Mouse (Mus musculus): Measurements from ENCODE around the gene Olfr346. TPM values are rescaled to one million over a fixed set of nuclear protein-coding genes. Genes with fewer than 3 reads are reported as not detected.

Gene Olfr346
- not detected in 2 replicates for polyA plus RNA-seq (2011; ENCODE audit: insufficient read length, low read depth, missing spikeins)

DNA sequence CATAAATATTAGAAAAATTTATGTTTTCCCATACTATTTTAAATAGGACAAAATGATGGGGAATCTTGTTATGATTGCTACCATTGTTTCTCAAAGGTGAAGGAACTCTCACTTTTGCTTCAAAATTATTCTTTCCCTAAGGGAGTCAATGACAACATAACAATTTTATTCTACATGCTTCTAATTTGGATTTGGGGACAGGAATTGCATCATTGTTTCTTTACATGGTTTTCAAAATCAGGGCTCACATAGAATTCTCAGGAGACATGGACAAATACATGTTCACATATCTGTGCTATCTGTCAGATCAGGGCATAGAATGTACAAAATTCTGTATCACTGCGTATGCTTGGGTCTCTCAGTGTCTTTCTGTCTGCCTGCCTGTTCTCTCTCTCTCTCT lies at the start of gene Olfr346:
TSS of gene Olfr346 (plus strand) at position 301 of the 400 bp plus-strand sequence.
- Histone ChIP-seq H3K4me1 (ENCODE audit: control insufficient read depth, insufficient read depth, low read length) (no peaks in the 10 kb centered on the region), H3K27ac (ENCODE audit: insufficient read depth, low read length) (no peak within 1 kb of the TSS), H3K4me3 (ENCODE audit: insufficient read depth, low read length) (no peak within 1 kb of the TSS)
- no peak for TF ChIP-seq CTCF (IDR thresholded peaks at IDR 0.05; ENCODE audit: borderline replicate concordance, insufficient read depth, low read length)
- no peak for TF ChIP-seq POLR2A (IDR thresholded peaks at IDR 0.05; ENCODE audit: low read depth, low read length)

DNA sequence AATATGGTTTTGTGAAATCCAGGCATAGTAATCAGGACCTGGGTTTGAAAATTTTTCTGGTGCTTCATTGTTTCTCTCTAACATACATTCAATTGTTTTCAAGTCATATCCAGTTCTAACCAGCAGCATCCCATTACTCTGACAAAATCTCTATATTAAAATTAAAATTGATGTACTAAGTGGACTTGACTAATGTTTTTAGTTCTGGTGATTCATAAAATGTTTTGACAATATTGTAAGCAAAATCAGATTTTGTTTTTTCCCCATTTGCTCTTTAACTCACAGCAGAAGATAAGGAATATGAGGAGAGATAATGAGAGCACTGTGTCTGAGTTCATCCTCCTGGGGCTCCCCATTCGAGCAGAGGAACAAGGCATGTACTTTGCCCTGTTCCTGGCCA lies 45.8 kb upstream of the Olfr346 start, which contains the start of gene Olfr345:
TSS of gene Olfr345 (plus strand) at position 301 of the 400 bp plus-strand sequence.
- TF ChIP-seq POLR2A (IDR thresholded peaks at IDR 0.05; ENCODE audit: low read depth, low read length) (no peak), CTCF (IDR thresholded peaks at IDR 0.05; ENCODE audit: borderline replicate concordance, insufficient read depth, low read length) (no peak)
- no peaks in the 10 kb centered on the region for H3K4me1 ChIP-seq (ENCODE audit: control insufficient read depth, insufficient read depth, low read length)
- no peak within 1 kb of the TSS for H3K4me3 ChIP-seq (ENCODE audit: insufficient read depth, low read length)
- no peak within 1 kb of the TSS for H3K27ac ChIP-seq (ENCODE audit: insufficient read depth, low read length)

- Histone ChIP-seq H3K27ac (ENCODE audit: insufficient read depth, low read length) (no peak within 1 kb of the TSS), H3K4me1 (ENCODE audit: control insufficient read depth, insufficient read depth, low read length) (no peaks in the 10 kb centered on the region), H3K4me3 (ENCODE audit: insufficient read depth, low read length) (no peak within 1 kb of the TSS)
- TF ChIP-seq CTCF (IDR thresholded peaks at IDR 0.05; ENCODE audit: borderline replicate concordance, insufficient read depth, low read length) (no peak), POLR2A (IDR thresholded peaks at IDR 0.05; ENCODE audit: low read depth, low read length) (no peak)
These were observed 46.0 kb downstream of the Olfr346 start, which contains the start of gene Olfr347 for GRCm38 (mm10) chr2:36731602-36732001. TSS of gene Olfr347 (plus strand) at chr2:36731902.

DNA sequence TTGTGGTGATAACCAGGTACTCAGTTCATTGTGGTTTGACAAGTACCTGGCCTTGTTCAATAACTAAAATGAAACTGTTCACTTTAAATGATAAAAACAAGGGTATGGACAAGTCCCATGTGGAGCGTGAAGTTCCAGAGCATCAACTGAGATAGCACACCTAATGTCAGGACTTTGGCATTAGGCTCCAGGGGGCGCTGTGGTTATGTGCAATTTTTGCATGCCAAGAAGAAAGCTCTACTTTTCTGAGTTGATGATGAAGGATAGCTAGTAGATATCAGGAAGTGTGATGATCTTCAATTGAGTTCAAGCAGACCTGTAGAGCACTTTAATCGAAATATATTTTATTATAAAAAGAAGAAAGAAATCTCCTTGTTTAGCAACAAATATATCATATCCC lies 50.6 kb downstream of the Olfr346 start:
- Histone ChIP-seq H3K4me3 (ENCODE audit: insufficient read depth, low read length) (no peak overlapping the region), H3K27ac (ENCODE audit: insufficient read depth, low read length) (no peak overlapping the region), H3K4me1 (ENCODE audit: control insufficient read depth, insufficient read depth, low read length) (no peaks in the 10 kb centered on the region)
- TF ChIP-seq CTCF (IDR thresholded peaks at IDR 0.05; ENCODE audit: borderline replicate concordance, insufficient read depth, low read length): no peak
- TF ChIP-seq POLR2A (IDR thresholded peaks at IDR 0.05; ENCODE audit: low read depth, low read length): no peak

Other genes with a start within 250 kb of the Olfr346 start
- gene Olfr340, start 233.2 kb upstream of the Olfr346 start, polyA plus RNA-seq (2011; ENCODE audit: insufficient read length, low read depth, missing spikeins): not detected in 2 replicates
- not detected in 2 replicates for gene Olfr341, start 203.3 kb upstream of the Olfr346 start, polyA plus RNA-seq (2011; ENCODE audit: insufficient read length, low read depth, missing spikeins)
- not detected in 2 replicates for gene Olfr342, start 160.8 kb upstream of the Olfr346 start, polyA plus RNA-seq (2011; ENCODE audit: insufficient read length, low read depth, missing spikeins)
- not detected in 2 replicates for gene Olfr344, start 119.1 kb upstream of the Olfr346 start, polyA plus RNA-seq (2011; ENCODE audit: insufficient read length, low read depth, missing spikeins)
- gene Olfr345, start 45.7 kb upstream of the Olfr346 start, polyA plus RNA-seq (2011; ENCODE audit: insufficient read length, low read depth, missing spikeins): not detected in 2 replicates
- gene Olfr347, start 46.1 kb downstream of the Olfr346 start, polyA plus RNA-seq (2011; ENCODE audit: insufficient read length, low read depth, missing spikeins): not detected in 2 replicates
- gene Olfr348, start 98.5 kb downstream of the Olfr346 start, polyA plus RNA-seq (2011; ENCODE audit: insufficient read length, low read depth, missing spikeins): not detected in 2 replicates
- gene Olfr50, start 104.8 kb downstream of the Olfr346 start, polyA plus RNA-seq (2011; ENCODE audit: insufficient read length, low read depth, missing spikeins): not detected in 2 replicates
- not detected in 2 replicates for gene Olfr3, start 131.2 kb downstream of the Olfr346 start, polyA plus RNA-seq (2011; ENCODE audit: insufficient read length, low read depth, missing spikeins)
- not detected in 2 replicates for gene Olfr350, start 160.5 kb downstream of the Olfr346 start, polyA plus RNA-seq (2011; ENCODE audit: insufficient read length, low read depth, missing spikeins)
- gene Olfr351, start 176.9 kb downstream of the Olfr346 start, polyA plus RNA-seq (2011; ENCODE audit: insufficient read length, low read depth, missing spikeins): not detected in 2 replicates
- gene Olfr352, start 182.7 kb downstream of the Olfr346 start, polyA plus RNA-seq (2011; ENCODE audit: insufficient read length, low read depth, missing spikeins): 0.21 TPM in 1 of 2 replicates, not detected in the other
- not detected in 2 replicates for gene Olfr353, start 207.1 kb downstream of the Olfr346 start, polyA plus RNA-seq (2011; ENCODE audit: insufficient read length, low read depth, missing spikeins)
- not detected in 2 replicates for gene Olfr354, start 219.9 kb downstream of the Olfr346 start, polyA plus RNA-seq (2011; ENCODE audit: insufficient read length, low read depth, missing spikeins)
- not detected in 2 replicates for gene Olfr355, start 243.1 kb downstream of the Olfr346 start, polyA plus RNA-seq (2011; ENCODE audit: insufficient read length, low read depth, missing spikeins)